In the genomic region with DNA sequence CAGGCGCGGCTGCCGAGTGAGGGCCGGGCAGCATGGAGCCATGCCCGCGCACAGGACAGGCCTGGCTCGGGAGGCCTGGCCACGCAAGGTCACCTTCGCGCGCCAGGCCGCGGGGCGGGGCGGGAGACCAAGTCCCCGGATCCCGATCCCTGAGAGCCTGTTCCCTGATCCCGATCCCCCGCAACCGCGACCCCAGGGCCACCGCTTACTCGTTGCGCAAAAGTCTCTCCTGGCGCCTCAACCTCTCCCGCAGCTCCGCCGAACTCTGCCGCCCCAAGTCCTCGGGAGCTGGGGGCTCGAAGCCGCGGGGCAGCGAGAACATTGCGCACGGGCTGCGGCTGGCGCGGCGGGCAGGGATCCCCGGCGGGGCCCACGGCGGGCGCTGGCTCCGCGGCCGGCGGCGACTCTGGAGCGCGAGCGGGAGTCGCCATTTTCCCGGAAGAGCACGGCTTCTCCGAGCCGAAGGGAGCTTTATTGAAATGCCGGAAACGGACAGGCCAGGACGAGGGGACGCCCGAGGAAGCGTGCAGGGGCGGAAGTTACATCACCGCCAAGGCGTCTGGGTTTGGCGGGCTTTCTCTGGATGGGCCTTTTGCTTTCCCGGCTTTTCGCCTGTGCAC, we compare ENCODE assay signal across 8 mouse cellular contexts. TPM values are rescaled to one million over a fixed set of nuclear protein-coding genes. Genes with fewer than 3 reads are reported as not detected.
DNase-seq lines count a peak whose midpoint lies in the region; ATAC-seq lines count a peak whose summit lies in the region.

Gene Polr2m (minus strand): TSS at position 461 of the 620 bp plus-strand sequence.

- H3K4me2 ChIP-seq in lung, embryonic 16.5 days (ENCODE audit: low read depth, low read length): peak within 1 kb of the TSS; percentile 54

- peak within 1 kb of the TSS; percentile 100 for H3K9ac ChIP-seq in lung, embryonic 16.5 days (ENCODE audit: low read length)

- H3K36me3 ChIP-seq in lung, embryonic 16.5 days (ENCODE audit: control insufficient read depth, insufficient read depth, low read length): peaks cover 28% of the 10 kb centered on the region

- H3K9me3 ChIP-seq in lung, embryonic 16.5 days (ENCODE audit: control insufficient read depth, low read length): no peaks in the 10 kb centered on the region

- DNase-seq in MEL-GATA-1-ER (ENCODE audit: extremely low read depth, low read depth): peak; percentile 84
- peak; percentile 90 for DNase-seq in cerebellum, adult 8-10 months
- peak; percentile 94 for DNase-seq in forelimb bud, embryonic 11.5 days (ENCODE audit: low read depth, low spot score)
- DNase-seq in layer of hippocampus, adult 9-10 months (ENCODE audit: low spot score): peak; percentile 82
- peak; percentile 87 for DNase-seq in ovary, postnatal 10 days (ENCODE audit: low spot score)
- DNase-seq in thymus, postnatal 10 days (ENCODE audit: low spot score in 2 of 2): peak; percentile 83 to 87

- H3K4me3 ChIP-seq in lung, embryonic 16.5 days (ENCODE audit: low read length): peak within 1 kb of the TSS; percentile 91

- peaks cover 9% of the 10 kb centered on the region for H3K4me1 ChIP-seq in lung, embryonic 16.5 days (replicated peaks; ENCODE audit: control insufficient read depth, insufficient read depth, low read length)

- H3K27ac ChIP-seq in lung, embryonic 16.5 days (ENCODE audit: low read length): peak within 1 kb of the TSS; percentile 90

- under 1% methylated on average over 63 of the region's 70 CpGs for WGBS in lung, embryonic 16.5 days

- no peaks in the 10 kb centered on the region for H3K27me3 ChIP-seq in lung, embryonic 16.5 days (ENCODE audit: control insufficient read depth, insufficient read depth, low read depth, low read length)

- ATAC-seq in hematopoietic stem cell, adult 5-6 weeks (replicated peaks in 1 of 2; ENCODE audit: insufficient read depth in 1 of 2, low FRiP score in 2 of 2, low TSS enrichment in 1 of 2, low read depth in 1 of 2, poor library complexity in 2 of 2, severe bottlenecking in 2 of 2): peak; percentile 95 to 98
- ATAC-seq in lung, embryonic 16.5 days (ENCODE audit: low read depth): peak; percentile 98

RNA-seq across cellular contexts. Expression of gene Polr2m, which starts in this region (rescaled TPM):
- total RNA-seq in hematopoietic stem cell, adult 5-6 weeks (2017): 152 and 197 TPM in 2 replicates
- 321 and 331 TPM in 2 replicates for polyA plus RNA-seq in lung, embryonic 16.5 days (2015; fragmentation: Nextera tagmentation; extraction: Ambion mirVana)

Comparison
In these comparisons a context has a peak if more than half of its experiments do, and no peak if none do; other contexts are left out.
1. Peak in every context shown above with its lines: DNase-seq, ATAC-seq, H3K4me3 ChIP-seq and H3K27ac ChIP-seq.